Mouse (Mus musculus) adrenal gland, postnatal 14 days (tissue): ENCODE measurements around the gene Csnk1d. TPM values are rescaled to one million over a fixed set of nuclear protein-coding genes. Genes with fewer than 3 reads are reported as not detected.

Experiments
- total RNA-seq: library from RNA; stranded (reverse); gene quantifications from 2 replicates; pipeline ENCODE4 v1.2.3, GENCODE M21; 2021

The Csnk1d gene
- total RNA-seq, 1 experiment from 2014 or later: 124 TPM

Other genes with a start within 250 kb of the Csnk1d start
- gene Hmga1b, start 228.5 kb downstream of the Csnk1d start, total RNA-seq: 20.9 and 46.6 TPM in 2 replicates
- 18.5 and 18.6 TPM in 2 replicates for gene Rfng, start 207.1 kb downstream of the Csnk1d start, total RNA-seq
- 101 and 107 TPM in 2 replicates for gene Gps1, start 207.1 kb downstream of the Csnk1d start, total RNA-seq
- 64.5 and 70.5 TPM in 2 replicates for gene Dus1l, start 194.9 kb downstream of the Csnk1d start, total RNA-seq
- 94.1 and 150 TPM in 2 replicates for gene Fasn, start 166.8 kb downstream of the Csnk1d start, total RNA-seq
- 12.6 and 17.7 TPM in 2 replicates for gene Ccdc57, start 58.5 kb downstream of the Csnk1d start, total RNA-seq
- 10.6 and 14.0 TPM in 2 replicates for gene Slc16a3, start 42.9 kb downstream of the Csnk1d start, total RNA-seq
- 0.48 and 3.8 TPM in 2 replicates for gene Cd7, start 48.1 kb upstream of the Csnk1d start, total RNA-seq
- gene Sectm1b, start 72.2 kb upstream of the Csnk1d start, total RNA-seq: not detected in 2 replicates
- gene Sectm1a, start 89.9 kb upstream of the Csnk1d start, total RNA-seq: not detected in 2 replicates
- gene Tex19.2, start 127.3 kb upstream of the Csnk1d start, total RNA-seq: not detected in 2 replicates
- gene Tex19.1, start 154.8 kb upstream of the Csnk1d start, total RNA-seq: not detected in 2 replicates
- gene Uts2r, start 168.9 kb upstream of the Csnk1d start, total RNA-seq: not detected in 2 replicates
- 11.5 and 13.7 TPM in 2 replicates for gene Hexdc, start 213.1 kb upstream of the Csnk1d start, total RNA-seq
- 23.0 and 24.6 TPM in 2 replicates for gene Ogfod3, start 213.4 kb upstream of the Csnk1d start, total RNA-seq
- 14.3 and 23.7 TPM in 2 replicates for gene Cybc1, start 238.0 kb upstream of the Csnk1d start, total RNA-seq
- gene Narf, start 245.9 kb upstream of the Csnk1d start, total RNA-seq: 29.9 and 36.5 TPM in 2 replicates